Mouse (Mus musculus) heart, adult 2 months (tissue): ENCODE measurements around the gene Nsmf. TPM values are rescaled to one million over a fixed set of nuclear protein-coding genes. Genes with fewer than 3 reads are reported as not detected.

ENCODE experiments used
- DNase-seq, 2 experiments: peaks; one replicate each; pipeline ENCODE4 v3.0.0; 2021
- H3K27ac ChIP-seq: fragments of 200-600 bp; 2 replicates; pipeline ENCODE4 v1.8.1; 2022
- H3K27me3 ChIP-seq: fragments of 200-500 bp; 2 replicates; pipeline ENCODE4 v1.6.1; 2012; ENCODE audit warnings: mild to moderate bottlenecking, low read length, inconsistent platforms, mixed read lengths; ENCODE audit not compliant: control insufficient read depth, insufficient read depth
- H3K36me3 ChIP-seq: fragments of 200-500 bp; 2 replicates; pipeline ENCODE4 v1.6.1; 2012; ENCODE audit warnings: low read length, inconsistent platforms; ENCODE audit not compliant: control insufficient read depth, insufficient read depth
- H3K4me1 ChIP-seq: fragments of 200-500 bp; 2 replicates; pipeline ENCODE4 v1.6.1; 2011; ENCODE audit warnings: low read length; ENCODE audit not compliant: control insufficient read depth, insufficient read depth
- H3K4me3 ChIP-seq: fragments of 200-600 bp; 2 replicates; pipeline ENCODE4 v1.8.1; 2022
- H3K79me2 ChIP-seq: fragments of 200-500 bp; replicated peaks from 2 replicates; pipeline ENCODE4 v1.6.1; 2012; ENCODE audit warnings: mild to moderate bottlenecking, inconsistent platforms, low read length, moderate library complexity, mixed read lengths; ENCODE audit not compliant: control insufficient read depth, insufficient read depth
- H3K9ac ChIP-seq: fragments of 200-500 bp; 2 replicates; pipeline ENCODE4 v1.6.1; 2012; ENCODE audit warnings: low read depth, mild to moderate bottlenecking, control low read depth, inconsistent platforms, low read length, mixed read lengths
- CTCF ChIP-seq: fragments of 200-600 bp; IDR thresholded peaks from 2 replicates; pipeline ENCODE4 v1.8.1; 2022; ENCODE audit warnings: antibody characterized with exemption, mild to moderate bottlenecking, moderate library complexity
- EP300 ChIP-seq: fragments of 200-500 bp; IDR thresholded peaks from 2 replicates; pipeline ENCODE4 v1.6.1; 2011; ENCODE audit warnings: low read depth, low read length, control low read depth; ENCODE audit not compliant: insufficient read depth
- POLR2A ChIP-seq: fragments of 200-500 bp; IDR thresholded peaks from 2 replicates; pipeline ENCODE4 v1.6.1; 2011; ENCODE audit warnings: mild to moderate bottlenecking, low read depth, low read length, control low read depth; ENCODE audit not compliant: insufficient read depth
- WGBS: fragments of 180-500 bp; shearing (Covaris S2); methylation state at CpG from one replicate; pipeline ENCODE4 v1.1.7; 2018; 5-methylcytosine and 5-hydroxymethylcytosine counted together
- intact Hi-C: fragments of 180-260 bp; cut with DNase I; formaldehyde crosslinking; loops from one replicate; pipeline ENCODE4 v1.15.1; 2025
- polyA plus RNA-seq: library from polyadenylated mRNA; depleted of rRNA; stranded (reverse); fragments of >200 nt; gene quantifications from 2 replicates; pipeline ENCODE4 v1.2.3, GENCODE M21; 2012
- total RNA-seq, 2 experiments: library from RNA; stranded (reverse); gene quantifications; 2 replicates each; pipeline ENCODE4 v1.2.3; 2021

Gene Nsmf
- total and polyA plus RNA-seq, 3 experiments, result 12.4 to 46.9 (median 13.3) TPM

DNA sequence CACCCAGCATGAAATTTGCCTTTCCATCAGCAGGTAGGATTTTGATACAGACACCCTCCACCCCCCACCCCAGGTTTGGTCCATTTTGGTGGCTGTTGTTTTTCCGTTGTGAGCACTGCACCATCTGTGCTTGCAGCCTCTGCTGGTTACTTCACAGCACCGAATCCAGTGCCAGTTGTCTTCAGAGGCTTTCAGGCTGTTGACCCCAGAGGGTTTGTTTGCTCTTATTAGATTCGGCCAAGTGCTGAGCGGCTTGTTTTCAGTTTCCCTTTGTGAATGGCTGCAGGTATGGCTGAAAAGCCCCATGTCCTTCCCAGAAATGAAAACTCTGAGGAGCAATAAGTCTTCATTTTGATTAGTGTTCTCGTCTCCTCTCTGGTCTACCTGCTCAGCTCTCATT, 14.1 kb upstream of the Nsmf start:
- no peak overlapping the region for H3K9ac ChIP-seq
- H3K4me1 ChIP-seq, result no peaks in the 10 kb centered on the region
- intact Hi-C loops, result no loop called here
- no peaks in the 10 kb centered on the region for H3K79me2 ChIP-seq
- 89% methylated on average over 5 of the region's 5 CpGs for WGBS
- no peak overlapping the region for H3K27ac ChIP-seq
- no peaks in the 10 kb centered on the region for H3K36me3 ChIP-seq
- DNase-seq, result no peak
- H3K27me3 ChIP-seq, result no peaks in the 10 kb centered on the region
- TF ChIP-seq CTCF (no peak), POLR2A (no peak), EP300 (no peak)
- H3K4me3 ChIP-seq, result no peak overlapping the region

DNA sequence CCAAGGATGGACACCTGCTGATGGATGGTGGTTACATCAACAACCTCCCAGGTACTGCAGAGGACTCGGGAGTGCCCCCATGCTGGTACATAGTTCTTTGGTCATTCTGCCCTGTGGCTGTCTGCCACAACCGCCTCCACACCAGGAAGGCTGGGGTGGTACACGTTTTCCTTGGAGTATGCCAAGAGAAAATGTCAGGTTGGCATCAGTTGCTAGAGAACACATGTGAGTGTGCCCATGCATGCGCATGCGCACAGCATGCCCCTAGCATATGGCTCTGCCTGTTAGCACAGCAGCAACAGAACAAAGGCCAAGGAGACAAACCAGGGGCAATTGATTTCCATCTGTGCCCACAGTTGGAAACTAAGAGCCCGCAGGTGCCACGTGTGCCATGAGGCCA, 3.2 kb upstream of the Nsmf start:
- Histone ChIP-seq H3K27me3 (no peaks in the 10 kb centered on the region), H3K4me1 (0 out of 2 replicates have a peak, but pooled peaks cover 1% of the 10 kb centered on the region), H3K79me2 (no peaks in the 10 kb centered on the region), H3K36me3 (no peaks in the 10 kb centered on the region), H3K27ac (no peak overlapping the region), H3K9ac (no peak overlapping the region), H3K4me3 (no peak overlapping the region)
- TF ChIP-seq POLR2A (no peak), CTCF (no peak), EP300 (no peak)
- 90% methylated on average over 7 of the region's 7 CpGs for WGBS
- intact Hi-C loops, result no loop called here
- no peak for DNase-seq

DNA sequence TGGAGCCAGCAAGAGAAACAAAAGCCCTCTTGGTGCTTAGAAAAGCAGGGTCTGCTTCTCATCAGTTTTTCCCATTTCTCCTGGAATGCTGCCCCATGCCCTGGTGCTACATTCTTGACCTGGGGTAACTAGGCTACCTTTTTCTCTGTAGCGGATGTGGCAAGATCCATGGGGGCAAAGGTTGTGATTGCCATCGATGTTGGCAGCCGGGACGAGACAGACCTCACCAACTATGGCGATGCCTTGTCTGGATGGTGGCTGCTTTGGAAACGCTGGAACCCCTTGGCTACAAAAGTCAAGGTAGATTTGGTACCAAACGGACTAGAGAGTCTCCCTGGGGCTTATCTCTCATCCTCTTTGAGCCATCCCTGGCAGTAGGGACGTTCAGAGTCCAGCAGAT, 2.7 kb upstream of the Nsmf start:
- WGBS, result 91% methylated on average over 8 of the region's 8 CpGs
- intact Hi-C loops, result no loop called here
- no peak for DNase-seq
- no peak overlapping the region for H3K4me3 ChIP-seq
- H3K4me1 ChIP-seq, result 0 out of 2 replicates have a peak, but pooled peaks cover 1% of the 10 kb centered on the region
- no peaks in the 10 kb centered on the region for H3K27me3 ChIP-seq
- no peak overlapping the region for H3K27ac ChIP-seq
- no peak overlapping the region for H3K9ac ChIP-seq
- no peaks in the 10 kb centered on the region for H3K79me2 ChIP-seq
- no peaks in the 10 kb centered on the region for H3K36me3 ChIP-seq
- TF ChIP-seq POLR2A (no peak), EP300 (no peak), CTCF (no peak)

- TF ChIP-seq CTCF (no peak), EP300 (no peak), POLR2A (no peak)
- peak in 1 of 2 experiments; percentile 23 for DNase-seq
- H3K4me3 ChIP-seq, result no peak overlapping the region
- H3K79me2 ChIP-seq, result no peaks in the 10 kb centered on the region
- no peak overlapping the region for H3K9ac ChIP-seq
- WGBS, result 82% methylated on average over 6 of the region's 6 CpGs
- no peaks in the 10 kb centered on the region for H3K36me3 ChIP-seq
- intact Hi-C loops, result no loop called here
- H3K27me3 ChIP-seq, result no peaks in the 10 kb centered on the region
- H3K27ac ChIP-seq, result no peak overlapping the region
- H3K4me1 ChIP-seq, result 0 out of 2 replicates have a peak, but pooled peaks cover 1% of the 10 kb centered on the region
Observed at GRCm38 (mm10) chr2:25053101-25053500, 1.1 kb upstream of the Nsmf start.

- intact Hi-C loops, result no loop called here
- TF ChIP-seq CTCF (no peak), POLR2A (no peak), EP300 (no peak)
- peak overlapping the region; percentile 86 for H3K9ac ChIP-seq
- peak overlapping the region; percentile 82 for H3K27ac ChIP-seq
- H3K79me2 ChIP-seq, result no peaks in the 10 kb centered on the region
- peak overlapping the region; percentile 78 for H3K4me3 ChIP-seq
- peak in 1 of 2 experiments; percentile 10 for DNase-seq
- H3K36me3 ChIP-seq, result no peaks in the 10 kb centered on the region
- H3K27me3 ChIP-seq, result no peaks in the 10 kb centered on the region
- 49% methylated on average over 2 of the region's 2 CpGs for WGBS
- 0 out of 2 replicates have a peak, but pooled peaks cover 1% of the 10 kb centered on the region for H3K4me1 ChIP-seq
Observed at GRCm38 (mm10) chr2:25055068-25055405, 882 bp downstream of the Nsmf start.

- no peak for TF ChIP-seq CTCF
- 90% methylated on average over 21 of the region's 21 CpGs for WGBS
- no peak for DNase-seq
- H3K27ac ChIP-seq, result no peak overlapping the region
- no peak overlapping the region for H3K9ac ChIP-seq
- H3K79me2 ChIP-seq, result no peaks in the 10 kb centered on the region
- 0 out of 2 replicates have a peak, but pooled peaks cover 1% of the 10 kb centered on the region for H3K4me1 ChIP-seq
- H3K27me3 ChIP-seq, result no peaks in the 10 kb centered on the region
- H3K4me3 ChIP-seq, result no peak overlapping the region
- no peaks in the 10 kb centered on the region for H3K36me3 ChIP-seq
- intact Hi-C loops, result no loop called here
Observed at GRCm38 (mm10) chr2:25055409-25056155, 1.4 kb downstream of the Nsmf start.
